Mouse (Mus musculus): Measurements from ENCODE around the gene Fam126b. TPM values are rescaled to one million over a fixed set of nuclear protein-coding genes. Genes with fewer than 3 reads are reported as not detected.
"Not testable (repeated sequence)": the region's sequence is repeated elsewhere in the genome, so short reads cannot be mapped to it uniquely, and the experiment has no call there.

Fam126b gene
- total RNA-seq, 2 experiments from 2014 or later = 106 to 108 TPM

- intact Hi-C loops (cut with DNase I) = loop anchor here (10.0 kb wide), 1 partner anchor 91 kb away; no protein-coding TSS in a partner anchor
- peak in 1 of 2 experiments; percentile 17 for DNase-seq (ENCODE audit: low spot score in 2 of 2)
Measured at GRCm38 (mm10) chr1:58584271-58584670, 1.9 kb downstream of the Fam126b start.

DNA sequence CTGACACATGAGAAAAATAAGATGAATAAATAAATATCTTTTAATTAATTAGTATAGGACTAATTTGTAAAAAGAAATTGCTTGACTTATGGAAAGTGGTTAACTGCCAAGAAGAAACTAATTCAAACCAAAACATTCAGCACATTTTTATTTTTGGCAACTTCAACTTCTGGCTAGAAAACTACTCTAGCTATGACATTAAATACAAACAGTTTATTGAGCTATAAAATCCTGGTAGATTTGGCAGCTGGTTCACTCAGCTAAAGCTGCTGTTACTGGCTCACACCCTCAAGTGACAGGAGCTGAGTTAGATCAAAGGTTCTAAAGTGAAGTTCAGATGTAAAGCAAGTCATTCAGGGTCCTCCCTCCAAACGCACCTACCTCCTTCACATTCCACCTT lies 3.5 kb downstream of the Fam126b start:
- DNase-seq (ENCODE audit: low spot score in 2 of 2) = no peak
- intact Hi-C loops (cut with DNase I) = loop anchor here (10.0 kb wide), 1 partner anchor 92 kb away; no protein-coding TSS in a partner anchor

- DNase-seq (ENCODE audit: low spot score in 2 of 2) = peak in 1 of 2 experiments; percentile 51
- intact Hi-C loops (cut with DNase I) = no loop called here
Measured at GRCm38 (mm10) chr1:58579179-58579578, 6.9 kb downstream of the Fam126b start.

DNA sequence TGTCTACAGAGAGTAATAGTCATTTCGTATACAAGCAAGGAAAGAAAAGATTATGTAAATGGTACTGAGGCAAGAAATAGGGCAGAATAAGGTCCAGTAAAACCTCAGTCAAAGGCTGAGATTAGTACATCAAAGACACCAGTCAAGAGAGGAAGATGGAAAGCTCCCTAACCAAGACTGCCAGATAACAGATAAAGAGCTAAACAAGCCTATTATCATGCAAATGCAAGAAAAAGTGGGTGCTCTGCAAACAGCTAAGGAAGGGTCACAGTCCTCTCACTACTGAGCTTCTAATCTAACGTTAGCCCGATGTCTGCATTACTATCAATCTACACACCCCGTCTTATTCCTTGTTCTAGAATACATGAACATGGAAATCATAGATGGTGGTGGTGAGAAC lies 15.7 kb downstream of the Fam126b start:
- intact Hi-C loops (cut with DNase I) = no loop called here
- DNase-seq (ENCODE audit: low spot score in 2 of 2) = no peak

DNA sequence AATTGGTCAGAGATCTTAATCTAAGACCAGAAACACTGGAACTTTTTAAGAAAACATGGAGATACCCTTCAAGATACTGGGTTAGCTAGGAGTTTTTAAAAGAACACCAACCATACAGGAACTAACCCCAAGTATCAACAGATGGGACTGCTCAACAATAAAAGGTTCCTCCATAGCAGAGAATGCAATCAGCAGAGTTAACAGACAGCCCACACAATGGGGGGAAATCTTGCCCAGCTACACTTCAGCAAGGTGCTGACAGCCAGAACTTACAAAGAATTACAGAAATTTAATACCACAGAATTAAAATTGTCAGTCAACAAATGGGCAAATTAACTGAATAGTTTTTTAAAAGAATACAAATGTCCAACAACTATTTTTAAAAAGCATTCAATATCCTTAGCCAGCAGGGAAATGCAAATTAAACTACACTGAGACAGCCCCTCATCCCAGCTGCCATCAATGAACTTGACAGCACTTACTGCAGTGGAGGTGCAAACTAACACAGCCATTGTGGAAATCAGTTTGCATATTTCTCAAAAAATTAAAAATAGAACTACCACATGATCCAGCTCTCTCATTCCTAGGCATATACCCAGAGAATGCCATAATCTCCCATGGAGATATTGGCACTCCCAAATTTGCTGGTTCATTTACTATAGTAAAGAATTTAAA lies 17.5 kb downstream of the Fam126b start:
- DNase-seq (ENCODE audit: low spot score in 2 of 2) = no peak
- intact Hi-C loops (cut with DNase I) = no loop called here

DNA sequence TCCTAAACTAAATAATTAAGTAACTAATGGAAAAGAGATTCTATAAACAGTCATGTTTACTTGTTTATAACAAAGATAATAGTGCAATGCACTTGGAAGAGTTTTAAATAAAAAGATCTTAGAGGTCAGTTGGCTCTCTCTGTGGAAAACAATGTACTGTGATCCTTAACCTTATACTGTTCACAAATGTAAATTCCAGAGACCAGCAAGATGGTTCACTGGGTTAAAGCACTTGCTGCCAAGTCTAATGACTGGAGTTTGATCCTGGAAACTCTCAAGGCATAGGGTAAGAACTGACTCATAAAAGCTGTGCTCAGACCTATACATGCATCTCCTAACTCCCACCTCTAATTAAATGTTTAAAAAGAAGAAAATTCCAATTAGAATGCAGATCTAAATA lies 19.5 kb downstream of the Fam126b start:
- intact Hi-C loops (cut with DNase I) = no loop called here
- DNase-seq (ENCODE audit: low spot score in 2 of 2) = no peak

DNA sequence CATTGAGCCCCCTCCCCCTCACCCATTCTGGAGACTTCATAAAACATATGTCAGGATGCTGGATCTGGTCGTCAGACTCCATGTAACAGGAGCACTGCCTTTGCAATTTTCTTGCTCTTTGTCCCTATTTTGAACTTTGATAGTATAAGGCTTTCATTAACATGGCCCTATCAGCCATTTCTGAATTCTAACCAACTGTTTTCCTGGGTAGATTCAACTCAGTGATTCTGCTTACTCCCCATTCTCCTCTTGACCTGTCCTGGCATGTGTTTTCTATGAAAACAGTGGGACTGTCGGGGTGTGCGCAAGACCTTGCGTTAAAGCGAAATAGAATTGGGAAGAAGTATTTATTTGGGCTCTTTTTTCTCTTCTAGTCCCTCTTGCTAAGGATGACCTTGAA lies 21.1 kb downstream of the Fam126b start:
- intact Hi-C loops (cut with DNase I) = no loop called here
- DNase-seq (ENCODE audit: low spot score in 2 of 2) = no peak

DNA sequence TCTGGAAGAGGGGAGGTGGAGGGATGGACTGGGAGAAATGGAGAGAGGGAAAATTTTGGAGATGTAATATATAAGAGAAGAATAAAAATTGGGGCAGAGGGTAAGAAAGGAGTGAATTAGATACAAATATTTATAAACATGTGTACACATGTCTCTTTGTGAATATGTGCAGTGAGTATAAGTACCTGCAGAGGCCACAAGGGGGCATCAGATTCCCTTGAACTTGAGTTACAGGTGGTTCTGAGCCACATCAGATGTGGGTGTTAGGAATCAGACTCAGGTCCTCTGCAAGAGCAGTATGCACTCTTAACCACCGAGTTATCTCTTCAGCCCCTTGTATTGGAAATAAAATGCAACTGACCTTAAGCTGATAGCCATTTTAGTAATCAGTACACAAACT lies 23.7 kb downstream of the Fam126b start:
- DNase-seq (ENCODE audit: low spot score in 2 of 2) = peak; percentile 31 to 56
- intact Hi-C loops (cut with DNase I) = no loop called here

GRCm38 (mm10) chr1:58560370-58560769 lies 25.8 kb downstream of the Fam126b start:
- DNase-seq (ENCODE audit: low spot score in 2 of 2); intact Hi-C loops (cut with DNase I): not testable (repeated sequence)

- intact Hi-C loops (cut with DNase I) = no loop called here
Measured at GRCm38 (mm10) chr1:58541386-58541785, 44.7 kb downstream of the Fam126b start.

GRCm38 (mm10) chr1:58507249-58507648 lies 78.9 kb downstream of the Fam126b start:
- intact Hi-C loops (cut with DNase I) = no loop called here
- DNase-seq (ENCODE audit: low spot score in 2 of 2) = no peak

More at GRCm38 (mm10) chr1:58541386-58541785, 44.7 kb downstream of the Fam126b start:
- no peak for DNase-seq (ENCODE audit: low spot score in 2 of 2)

GRCm38 (mm10) chr1:58504577-58505254 lies 81.4 kb downstream of the Fam126b start, which contains the start of gene Orc2:
TSS of gene Orc2 (minus strand) at chr1:58505109.
- DNase-seq (ENCODE audit: low spot score in 2 of 2) = peak; percentile 93 to 95
- intact Hi-C loops (cut with DNase I) = no loop called here

DNA sequence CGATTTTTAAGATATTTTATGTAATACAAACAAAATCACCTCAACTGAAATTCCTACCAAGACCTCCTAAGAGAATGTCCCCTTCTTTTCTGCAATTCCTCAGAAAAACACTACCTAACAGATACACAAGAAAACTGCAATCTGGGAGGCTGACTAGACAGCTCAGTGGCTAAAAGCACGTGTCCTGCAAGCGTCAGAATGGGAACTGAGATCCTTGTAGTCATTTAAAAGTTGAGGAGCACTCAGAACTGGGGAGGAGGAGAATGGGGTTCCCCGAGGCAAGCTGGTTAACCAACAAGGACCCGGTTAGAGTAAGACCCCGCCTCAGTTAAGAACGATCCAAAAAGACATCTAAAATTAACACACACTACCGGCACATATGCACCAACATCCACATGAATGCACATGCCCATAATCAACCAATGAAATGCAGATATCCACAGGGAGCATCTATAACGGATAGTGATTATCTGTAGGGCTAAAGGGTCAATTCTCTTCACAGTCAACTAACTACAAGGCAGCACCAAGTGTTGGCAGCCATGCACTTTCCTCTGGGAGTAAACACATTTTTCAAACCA lies 82.2 kb downstream of the Fam126b start:
- intact Hi-C loops (cut with DNase I) = no loop called here
- no peak for DNase-seq (ENCODE audit: low spot score in 2 of 2)

- no peak for DNase-seq (ENCODE audit: low spot score in 2 of 2)
- intact Hi-C loops (cut with DNase I) = no loop called here
Measured at GRCm38 (mm10) chr1:58503134-58503533, 83.0 kb downstream of the Fam126b start.

DNA sequence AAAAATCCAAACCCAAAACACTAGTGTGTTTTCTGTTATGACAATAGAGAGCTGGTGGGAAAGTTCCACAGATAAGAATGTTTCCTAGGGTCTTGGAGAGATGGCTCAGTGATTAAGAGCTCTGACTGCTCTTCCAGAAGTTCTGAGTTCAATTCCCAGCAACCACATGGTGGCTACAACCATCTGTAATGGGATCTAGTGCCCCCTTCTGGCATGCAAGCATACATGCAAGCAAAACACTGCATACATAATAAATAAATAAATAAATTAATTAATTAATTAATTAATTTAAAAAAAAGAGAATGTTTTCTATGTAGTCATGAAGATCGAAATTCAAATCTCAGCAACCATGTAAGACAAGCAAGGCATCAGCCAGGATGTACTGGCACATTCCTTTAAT lies 87.4 kb downstream of the Fam126b start:
- DNase-seq (ENCODE audit: low spot score in 2 of 2) = no peak
- intact Hi-C loops (cut with DNase I) = no loop called here

GRCm38 (mm10) chr1:58497678-58498077 lies 88.4 kb downstream of the Fam126b start:
- DNase-seq (ENCODE audit: low spot score in 2 of 2) = no peak
- intact Hi-C loops (cut with DNase I) = no loop called here

GRCm38 (mm10) chr1:58495603-58496002 lies 90.5 kb downstream of the Fam126b start:
- DNase-seq (ENCODE audit: low spot score in 2 of 2) = no peak
- intact Hi-C loops (cut with DNase I) = no loop called here

DNA sequence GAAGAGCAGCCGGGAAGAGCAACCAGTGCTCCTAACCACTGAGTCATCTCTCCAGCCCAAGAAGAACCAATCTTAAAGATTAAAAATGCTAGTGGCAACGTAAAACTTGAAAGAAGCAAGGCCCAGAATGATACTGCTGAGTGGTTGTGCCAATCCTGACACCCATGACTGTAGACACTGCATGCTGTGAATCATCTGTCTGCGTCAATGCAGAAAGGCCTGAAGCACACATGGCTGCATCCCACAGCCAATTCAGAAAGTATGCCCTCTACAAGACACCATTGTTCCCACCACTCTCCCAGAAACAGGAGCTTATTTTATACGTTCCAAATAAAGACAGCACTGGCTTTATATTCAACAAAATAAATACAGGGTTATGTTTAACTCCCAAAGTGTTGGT lies 103.5 kb downstream of the Fam126b start:
- intact Hi-C loops (cut with DNase I) = no loop called here
- DNase-seq (ENCODE audit: low spot score in 2 of 2) = no peak

GRCm38 (mm10) chr1:58475662-58476061 lies 110.5 kb downstream of the Fam126b start:
- intact Hi-C loops (cut with DNase I) = loop anchor here (10.0 kb wide), 1 partner anchor 219 kb away; the partner anchor contains the start of gene Als2cr12
- DNase-seq (ENCODE audit: low spot score in 2 of 2) = no peak
